ENCODE assay signal across 1 mouse cellular context in the genomic region with DNA sequence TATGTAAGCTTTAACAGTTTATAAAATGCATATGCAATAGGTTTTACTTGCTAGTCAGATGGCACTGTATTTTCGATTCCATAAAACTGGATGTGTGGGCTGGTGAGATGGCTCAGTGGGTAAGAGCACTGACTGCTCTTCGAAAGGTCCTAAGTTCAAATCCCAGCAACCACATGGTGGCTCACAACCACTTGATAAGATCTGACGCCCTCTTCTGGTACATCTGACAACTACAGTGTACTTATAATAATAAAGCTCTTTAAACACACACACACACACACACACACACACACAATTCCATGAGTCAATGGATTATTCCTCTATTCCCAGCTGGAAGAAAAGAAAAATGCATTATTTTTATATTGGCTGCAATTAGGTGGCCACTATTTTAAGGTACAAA.
TF ChIP-seq lines count a peak whose summit lies in the region.

No protein-coding gene starts in this region.

TF ChIP-seq in ES-E14, 5 proteins besides CTCF, POLR2A, EP300 and RAD21:
- TF ChIP-seq HCFC1 (IDR thresholded peaks at IDR 0.05; ENCODE audit: borderline replicate concordance, insufficient read depth, low read length) (no peak), MAFK (IDR thresholded peaks at IDR 0.05; ENCODE audit: insufficient read depth, low read depth, low read length) (no peak), ZC3H11A (IDR thresholded peaks at IDR 0.05; ENCODE audit: borderline replicate concordance, low read depth, low read length) (no peak)
